Mouse (Mus musculus): Measurements from ENCODE around the gene St6galnac3. TPM values are rescaled to one million over a fixed set of nuclear protein-coding genes. Genes with fewer than 3 reads are reported as not detected.

St6galnac3 gene
- polyA plus RNA-seq, 1 experiment: not detected

DNA sequence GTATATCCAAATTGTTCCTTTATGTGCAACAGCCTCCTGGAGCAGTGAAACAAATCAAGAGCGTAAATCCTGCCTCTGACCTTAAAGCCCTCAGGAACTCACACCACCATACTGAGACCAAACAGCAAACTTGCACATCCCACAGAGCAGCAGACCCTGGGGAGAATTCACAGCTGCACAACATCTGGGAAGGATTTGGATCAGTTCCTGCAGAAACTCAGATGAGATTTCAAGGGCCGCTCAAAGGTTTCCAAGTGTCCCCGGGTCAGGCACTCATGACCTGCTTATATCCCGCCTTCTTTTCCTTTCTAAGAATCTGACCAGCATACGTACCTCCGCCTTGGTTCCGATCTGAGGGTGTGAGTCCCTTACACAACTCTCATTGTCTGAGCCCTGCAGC, 9.3 kb downstream of the St6galnac3 start:
- H3K27me3 ChIP-seq (ENCODE audit: control insufficient read depth, insufficient read depth, insufficient read length): no peaks in the 10 kb centered on the region
- TF ChIP-seq MAX (IDR thresholded peaks at IDR 0.05) (no peak), MYOD1 (IDR thresholded peaks at IDR 0.05; ENCODE audit: control insufficient read depth, insufficient read length, low read depth) (no peak), MYOG (IDR thresholded peaks at IDR 0.05; ENCODE audit: control insufficient read depth, extremely low read depth, insufficient read length) (no peak), CEBPB (IDR thresholded peaks at IDR 0.05; ENCODE audit: low read depth) (no peak), CTCF (IDR thresholded peaks at IDR 0.05; ENCODE audit: control insufficient read depth, insufficient read depth, insufficient read length) (no peak)
- no peak overlapping the region for H3ac ChIP-seq (ENCODE audit: control insufficient read depth, insufficient read length, low read depth)
- H3K4me3 ChIP-seq (ENCODE audit: insufficient read depth, poor library complexity, severe bottlenecking): no peak overlapping the region
- no peaks in the 10 kb centered on the region for H3K79me3 ChIP-seq (ENCODE audit: low read depth)
- no peaks in the 10 kb centered on the region for H3K79me2 ChIP-seq (ENCODE audit: control insufficient read depth, insufficient read depth)
- no peaks in the 10 kb centered on the region for H3K36me3 ChIP-seq (ENCODE audit: control insufficient read depth, insufficient read depth)

- TF ChIP-seq MAX (IDR thresholded peaks at IDR 0.05): no peak
- no peak for TF ChIP-seq USF1 (IDR thresholded peaks at IDR 0.05; ENCODE audit: low read depth)
- no peak for TF ChIP-seq CTCF (IDR thresholded peaks at IDR 0.05; ENCODE audit: control insufficient read depth, insufficient read depth, insufficient read length)
- TF ChIP-seq FOSL1 (IDR thresholded peaks at IDR 0.05; ENCODE audit: insufficient read depth, low read length, poor library complexity, severe bottlenecking): no peak
- no peak for TF ChIP-seq MYOG (IDR thresholded peaks at IDR 0.05; ENCODE audit: control insufficient read depth, extremely low read depth, insufficient read length)
- TF ChIP-seq CEBPB (IDR thresholded peaks at IDR 0.05; ENCODE audit: low read depth): no peak
- no peak for TF ChIP-seq MYOD1 (IDR thresholded peaks at IDR 0.05; ENCODE audit: control insufficient read depth, insufficient read length, low read depth)
- no peaks in the 10 kb centered on the region for H3K36me3 ChIP-seq (ENCODE audit: control insufficient read depth, insufficient read depth)
- H3ac ChIP-seq (ENCODE audit: control insufficient read depth, insufficient read length, low read depth): no peak overlapping the region
- H3K79me3 ChIP-seq (ENCODE audit: low read depth): no peaks in the 10 kb centered on the region
- H3K27me3 ChIP-seq (ENCODE audit: control insufficient read depth, insufficient read depth, insufficient read length): no peaks in the 10 kb centered on the region
- H3K4me3 ChIP-seq (ENCODE audit: insufficient read depth, poor library complexity, severe bottlenecking): no peak overlapping the region
- H3K79me2 ChIP-seq (ENCODE audit: control insufficient read depth, insufficient read depth): no peaks in the 10 kb centered on the region
Measured at GRCm38 (mm10) chr3:153710545-153710944, 14.4 kb downstream of the St6galnac3 start.

- Histone ChIP-seq H3ac (ENCODE audit: control insufficient read depth, insufficient read length, low read depth) (no peak overlapping the region), H3K79me3 (ENCODE audit: low read depth) (no peaks in the 10 kb centered on the region), H3K79me2 (ENCODE audit: control insufficient read depth, insufficient read depth) (no peaks in the 10 kb centered on the region), H3K27me3 (ENCODE audit: control insufficient read depth, insufficient read depth, insufficient read length) (no peaks in the 10 kb centered on the region), H3K36me3 (ENCODE audit: control insufficient read depth, insufficient read depth) (no peaks in the 10 kb centered on the region), H3K4me3 (ENCODE audit: insufficient read depth, poor library complexity, severe bottlenecking) (no peak overlapping the region)
- TF ChIP-seq MAX (IDR thresholded peaks at IDR 0.05): no peak
- TF ChIP-seq USF1 (IDR thresholded peaks at IDR 0.05; ENCODE audit: low read depth): no peak
- TF ChIP-seq CTCF (IDR thresholded peaks at IDR 0.05; ENCODE audit: control insufficient read depth, insufficient read depth, insufficient read length): no peak
- no peak for TF ChIP-seq MYOG (IDR thresholded peaks at IDR 0.05; ENCODE audit: control insufficient read depth, extremely low read depth, insufficient read length)
- no peak for TF ChIP-seq CEBPB (IDR thresholded peaks at IDR 0.05; ENCODE audit: low read depth)
- TF ChIP-seq FOSL1 (IDR thresholded peaks at IDR 0.05; ENCODE audit: insufficient read depth, low read length, poor library complexity, severe bottlenecking): no peak
- no peak for TF ChIP-seq MYOD1 (IDR thresholded peaks at IDR 0.05; ENCODE audit: control insufficient read depth, insufficient read length, low read depth)
Measured at GRCm38 (mm10) chr3:153707687-153708086, 17.3 kb downstream of the St6galnac3 start.

DNA sequence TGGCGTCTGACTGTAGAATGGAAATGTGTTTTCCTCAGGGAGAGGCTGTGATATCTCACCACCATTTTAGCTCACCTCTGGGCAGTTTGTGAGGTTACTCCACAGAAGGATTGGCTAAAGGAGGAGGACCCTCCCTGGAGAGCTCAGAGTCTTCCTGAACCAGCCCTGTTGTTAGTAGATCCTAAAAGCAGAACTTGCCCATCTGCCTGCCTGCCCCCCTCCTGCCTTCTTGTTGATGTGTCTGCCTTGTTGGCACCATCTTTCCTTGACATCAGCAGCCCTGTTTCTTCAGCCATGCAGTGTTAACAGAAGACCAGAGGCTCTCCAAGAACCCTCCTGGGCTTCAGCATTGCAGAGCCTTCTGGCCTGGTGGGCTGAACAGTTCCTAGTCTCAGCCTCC, 18.1 kb downstream of the St6galnac3 start:
- no peak overlapping the region for H3ac ChIP-seq (ENCODE audit: control insufficient read depth, insufficient read length, low read depth)
- no peaks in the 10 kb centered on the region for H3K79me2 ChIP-seq (ENCODE audit: control insufficient read depth, insufficient read depth)
- no peaks in the 10 kb centered on the region for H3K79me3 ChIP-seq (ENCODE audit: low read depth)
- H3K36me3 ChIP-seq (ENCODE audit: control insufficient read depth, insufficient read depth): no peaks in the 10 kb centered on the region
- TF ChIP-seq CTCF (IDR thresholded peaks at IDR 0.05; ENCODE audit: control insufficient read depth, insufficient read depth, insufficient read length) (no peak), MYOG (IDR thresholded peaks at IDR 0.05; ENCODE audit: control insufficient read depth, extremely low read depth, insufficient read length) (no peak), USF1 (IDR thresholded peaks at IDR 0.05; ENCODE audit: low read depth) (no peak), CEBPB (IDR thresholded peaks at IDR 0.05; ENCODE audit: low read depth) (no peak), FOSL1 (IDR thresholded peaks at IDR 0.05; ENCODE audit: insufficient read depth, low read length, poor library complexity, severe bottlenecking) (no peak), MAX (IDR thresholded peaks at IDR 0.05) (no peak), MYOD1 (IDR thresholded peaks at IDR 0.05; ENCODE audit: control insufficient read depth, insufficient read length, low read depth) (no peak)
- no peak overlapping the region for H3K4me3 ChIP-seq (ENCODE audit: insufficient read depth, poor library complexity, severe bottlenecking)
- H3K27me3 ChIP-seq (ENCODE audit: control insufficient read depth, insufficient read depth, insufficient read length): no peaks in the 10 kb centered on the region

- no peaks in the 10 kb centered on the region for H3K27me3 ChIP-seq (ENCODE audit: control insufficient read depth, insufficient read depth, insufficient read length)
- no peaks in the 10 kb centered on the region for H3K79me2 ChIP-seq (ENCODE audit: control insufficient read depth, insufficient read depth)
- H3ac ChIP-seq (ENCODE audit: control insufficient read depth, insufficient read length, low read depth): no peak overlapping the region
- no peak for TF ChIP-seq USF1 (IDR thresholded peaks at IDR 0.05; ENCODE audit: low read depth)
- no peak for TF ChIP-seq FOSL1 (IDR thresholded peaks at IDR 0.05; ENCODE audit: insufficient read depth, low read length, poor library complexity, severe bottlenecking)
- no peak for TF ChIP-seq CTCF (IDR thresholded peaks at IDR 0.05; ENCODE audit: control insufficient read depth, insufficient read depth, insufficient read length)
- no peak for TF ChIP-seq CEBPB (IDR thresholded peaks at IDR 0.05; ENCODE audit: low read depth)
- no peak for TF ChIP-seq MYOG (IDR thresholded peaks at IDR 0.05; ENCODE audit: control insufficient read depth, extremely low read depth, insufficient read length)
- no peak for TF ChIP-seq MYOD1 (IDR thresholded peaks at IDR 0.05; ENCODE audit: control insufficient read depth, insufficient read length, low read depth)
- no peak for TF ChIP-seq MAX (IDR thresholded peaks at IDR 0.05)
- H3K4me3 ChIP-seq (ENCODE audit: insufficient read depth, poor library complexity, severe bottlenecking): no peak overlapping the region
- H3K36me3 ChIP-seq (ENCODE audit: control insufficient read depth, insufficient read depth): no peaks in the 10 kb centered on the region
- H3K79me3 ChIP-seq (ENCODE audit: low read depth): no peaks in the 10 kb centered on the region
Measured at GRCm38 (mm10) chr3:153701752-153702740, 22.9 kb downstream of the St6galnac3 start.
